ENCODE assay signal across 8 mouse cellular contexts in genomic region chr9:118041646-118042045, GRCm38 (mm10). TPM values are rescaled to one million over a fixed set of nuclear protein-coding genes. Genes with fewer than 3 reads are reported as not detected.
A peak's percentile ranks its signal among the peaks of the same experiment; 100 is the strongest.
DNase-seq lines count a peak whose midpoint lies in the region; ATAC-seq and TF ChIP-seq lines count a peak whose summit lies in the region.

No protein-coding gene starts in this region.

- no peak overlapping the region for H3K27ac ChIP-seq in heart, embryonic 14.5 days (replicated peaks in 1 of 2; ENCODE audit: control insufficient read depth in 1 of 2, insufficient read depth in 1 of 2, low read depth in 2 of 2, low read length in 2 of 2)
- H3K27ac ChIP-seq in macrophage = peak overlapping the region; percentile 79

- peak overlapping the region; percentile 88 for H3K9ac ChIP-seq in heart, embryonic 14.5 days (ENCODE audit: low read length)

- H3K79me2 ChIP-seq in macrophage (ENCODE audit: inconsistent target) = peaks cover 54% of the 10 kb centered on the region

- H3K27me3 ChIP-seq in G1E (ENCODE audit: insufficient read depth, low read length) = no peaks in the 10 kb centered on the region
- H3K27me3 ChIP-seq in heart, embryonic 14.5 days (ENCODE audit: control insufficient read depth, insufficient read depth, low read length) = no peaks in the 10 kb centered on the region

- WGBS in heart, embryonic 14.5 days = 32% methylated on average over 5 of the region's 5 CpGs
- WGBS in macrophage (ENCODE audit: missing documents) = 16% methylated on average over 5 of the region's 5 CpGs

- ATAC-seq in G1E (ENCODE audit: extremely low read depth, insufficient number of reproducible peaks, low FRiP score, poor library complexity, severe bottlenecking) = no peak
- ATAC-seq in heart, embryonic 14.5 days (ENCODE audit: insufficient number of reproducible peaks, insufficient read depth, low FRiP score, low read depth) = no peak

- no peak for TF ChIP-seq CTCF in G1E (IDR thresholded peaks at IDR 0.05; ENCODE audit: low read depth, low read length)

- DNase-seq in heart, adult 11 months = peak; percentile 67
- no peak for DNase-seq in heart, postnatal 10 days
- no peak for DNase-seq in G1E (ENCODE audit: low spot score)
- no peak for DNase-seq in thymus, postnatal 25 days
- DNase-seq in adrenal gland, adult (ENCODE audit: inconsistent age in 2 of 2, low spot score in 1 of 2) = no peak
- DNase-seq in left cerebral cortex, adult 18-20 months (ENCODE audit: low spot score in 2 of 2) = no peak

- H3K9me3 ChIP-seq in G1E (replicated peaks) = no peaks in the 10 kb centered on the region
- H3K9me3 ChIP-seq in heart, embryonic 14.5 days (ENCODE audit: control insufficient read depth, low read length) = no peaks in the 10 kb centered on the region

- peaks cover 14% of the 10 kb centered on the region for H3K4me1 ChIP-seq in G1E (ENCODE audit: insufficient read depth, low read depth, low read length)
- H3K4me1 ChIP-seq in heart, embryonic 14.5 days (ENCODE audit: control insufficient read depth in 2 of 2, insufficient read depth in 2 of 2, low read length in 2 of 2) = peaks cover 0 to 13% of the 10 kb centered on the region in 2 experiments; a peak in 3 of 4 replicates

- peak overlapping the region; percentile 74 for H3K4me2 ChIP-seq in heart, embryonic 14.5 days (ENCODE audit: low read length)

- H3K4me3 ChIP-seq in G1E (ENCODE audit: low read depth, low read length) (peak overlapping the region; percentile 85), macrophage (ENCODE audit: inconsistent target) (peak overlapping the region; percentile 77)
- peak overlapping the region in 1 of 2 experiments; percentile 65; a peak in 3 of 4 replicates for H3K4me3 ChIP-seq in heart, embryonic 14.5 days (ENCODE audit: control insufficient read depth in 1 of 2, insufficient read depth in 1 of 2, low read depth in 1 of 2, low read length in 2 of 2)

- intact Hi-C loops in heart, postnatal 10 days (cut with DNase I) = loop anchor here (5.0 kb wide), 1 partner anchor 111 kb away; the partner anchor contains the start of gene Cmc1

- H3K36me3 ChIP-seq in G1E (replicated peaks) (peaks cover 22% of the 10 kb centered on the region), macrophage (ENCODE audit: inconsistent target) (no peaks in the 10 kb centered on the region)
- H3K36me3 ChIP-seq in heart, embryonic 14.5 days (ENCODE audit: control insufficient read depth, insufficient read depth, low read length) = no peaks in the 10 kb centered on the region; the same call in 1 of the 2 replicates

RNA-seq across cellular contexts. Expression of gene Azi2, which starts 1.3 kb away (rescaled TPM):
- 10 to 100 TPM; 72.8 to 81.6 TPM for total RNA-seq in heart, postnatal 10 days (2021)
- total RNA-seq in G1E (2014; fragmentation: Nextera tagmentation) (105 and 157 TPM in 2 replicates), G1E (2017) (99.8 and 120 TPM in 2 replicates)
- polyA plus RNA-seq in G1E (2012) (38.7 and 41.3 TPM in 2 replicates), macrophage (2018) (37.5 to 52.3 TPM (median 42.4 TPM) in 3 replicates)
- polyA plus RNA-seq in heart, embryonic 14.5 days (2014; fragmentation: Nextera tagmentation; extraction: Ambion mirVana) = 71.5 and 71.9 TPM in 2 replicates
- total RNA-seq in macrophage (2018; cell fraction: chromatin; rRNA removed) = 100 to 1,000 TPM; 156 to 535 (median 295) TPM
- 100 to 1,000 TPM in 3 of 26 experiments, 10 to 100 TPM in 23; 43.4 to 109 (median 82.0) TPM for total RNA-seq in macrophage (2018; cell fraction: cytosol; rRNA removed)
- total RNA-seq in macrophage (2018; cell fraction: nucleus; rRNA removed) = 100 to 1,000 TPM; 100 to 433 (median 210) TPM
- 10 to 100 TPM; 68.8 to 70.0 TPM for total RNA-seq in left cerebral cortex, adult 18-20 months (2021)
